Mouse (Mus musculus): ENCODE results near the gene Enpp1. TPM values are rescaled to one million over a fixed set of nuclear protein-coding genes. Genes with fewer than 3 reads are reported as not detected.

Enpp1 gene
- polyA plus RNA-seq, 1 experiment from 2014 or later = 6.0 TPM

GRCm38 (mm10) chr10:24642796-24643580 lies 69.0 kb downstream of the Enpp1 start:
- no peak overlapping the region for H3K4me2 ChIP-seq (replicated peaks)
- no peaks in the 10 kb centered on the region for H3K36me3 ChIP-seq
- H3K4me3 ChIP-seq = no peak overlapping the region
- no peaks in the 10 kb centered on the region for H3K9me3 ChIP-seq
- H3K27me3 ChIP-seq = no peaks in the 10 kb centered on the region
- no peak for ATAC-seq (ENCODE audit: low FRiP score, low read depth)
- whole genome bisulfite sequencing = 78% methylated on average over 11 of the region's 11 CpGs
- H3K9ac ChIP-seq = no peak overlapping the region
- H3K4me1 ChIP-seq = peaks cover 23% of the 10 kb centered on the region
- no peak overlapping the region for H3K27ac ChIP-seq

GRCm38 (mm10) chr10:24641416-24642140 lies 70.4 kb downstream of the Enpp1 start:
- H3K27ac ChIP-seq = no peak overlapping the region
- no peak overlapping the region for H3K4me2 ChIP-seq (replicated peaks)
- no peaks in the 10 kb centered on the region for H3K27me3 ChIP-seq
- no peak overlapping the region for H3K4me3 ChIP-seq
- 62% methylated on average over 14 of the region's 14 CpGs for WGBS
- no peaks in the 10 kb centered on the region for H3K36me3 ChIP-seq
- no peaks in the 10 kb centered on the region for H3K9me3 ChIP-seq
- no peak for ATAC-seq (ENCODE audit: low FRiP score, low read depth)
- peaks cover 24% of the 10 kb centered on the region for H3K4me1 ChIP-seq
- H3K9ac ChIP-seq = no peak overlapping the region

DNA sequence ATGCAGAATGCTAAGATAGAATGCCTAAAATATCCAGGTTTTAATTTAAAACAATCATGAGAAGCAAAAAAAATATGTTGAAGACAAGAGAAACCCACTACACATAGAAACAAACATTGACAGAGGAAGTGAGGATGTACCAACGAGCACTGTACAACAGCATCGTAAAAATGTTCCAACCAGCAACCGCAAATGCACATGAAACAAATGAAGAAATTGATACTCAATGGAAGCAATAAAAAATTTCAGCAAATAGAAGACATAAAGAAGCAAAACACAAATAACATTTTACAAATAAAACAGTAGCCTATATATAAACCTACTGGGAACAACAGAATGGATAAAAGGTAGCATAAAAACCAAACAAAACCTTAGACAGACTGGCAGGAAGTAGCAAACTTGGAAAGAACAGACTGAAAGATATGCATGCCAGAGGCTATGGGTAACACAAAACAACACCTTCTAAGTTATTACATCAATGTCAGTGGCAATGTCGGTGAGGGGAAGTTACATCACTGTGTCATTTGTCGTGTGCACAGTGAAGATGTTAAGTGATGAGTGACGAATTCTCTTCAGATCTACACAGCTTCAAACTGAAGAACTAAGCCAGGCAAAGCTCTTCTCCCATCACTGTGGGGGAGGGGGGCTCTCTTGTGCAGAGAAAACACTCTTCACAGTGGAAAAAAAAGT lies 71.6 kb downstream of the Enpp1 start:
- no peak for ATAC-seq (ENCODE audit: low FRiP score, low read depth)
- Histone ChIP-seq H3K9ac (no peak overlapping the region), H3K4me1 (peaks cover 24% of the 10 kb centered on the region), H3K27ac (no peak overlapping the region), H3K4me2 (replicated peaks) (no peak overlapping the region), H3K4me3 (no peak overlapping the region), H3K27me3 (no peaks in the 10 kb centered on the region), H3K9me3 (no peaks in the 10 kb centered on the region), H3K36me3 (no peaks in the 10 kb centered on the region)
- 76% methylated on average over 6 of the region's 6 CpGs for WGBS

- H3K36me3 ChIP-seq = no peaks in the 10 kb centered on the region
- no peaks in the 10 kb centered on the region for H3K9me3 ChIP-seq
- H3K4me1 ChIP-seq = peaks cover 24% of the 10 kb centered on the region
- no peak for ATAC-seq (ENCODE audit: low FRiP score, low read depth)
- H3K27me3 ChIP-seq = no peaks in the 10 kb centered on the region
- no peak overlapping the region for H3K9ac ChIP-seq
- WGBS = 56% methylated on average over 7 of the region's 7 CpGs
- H3K27ac ChIP-seq = no peak overlapping the region
- no peak overlapping the region for H3K4me3 ChIP-seq
- peak overlapping the region; percentile 27 for H3K4me2 ChIP-seq (replicated peaks)
Observed at GRCm38 (mm10) chr10:24639596-24639995, 72.4 kb downstream of the Enpp1 start.

- H3K4me2 ChIP-seq (replicated peaks) = no peak overlapping the region
- H3K9ac ChIP-seq = no peak overlapping the region
- H3K9me3 ChIP-seq = no peaks in the 10 kb centered on the region
- H3K27me3 ChIP-seq = no peaks in the 10 kb centered on the region
- H3K27ac ChIP-seq = no peak overlapping the region
- no peak overlapping the region for H3K4me3 ChIP-seq
- peaks cover 24% of the 10 kb centered on the region for H3K4me1 ChIP-seq
- no peaks in the 10 kb centered on the region for H3K36me3 ChIP-seq
- 42% methylated on average over 10 of the region's 10 CpGs for whole genome bisulfite sequencing
- ATAC-seq (ENCODE audit: low FRiP score, low read depth) = no peak
Observed at GRCm38 (mm10) chr10:24638306-24639070, 73.5 kb downstream of the Enpp1 start.

- H3K9me3 ChIP-seq = no peaks in the 10 kb centered on the region
- no peaks in the 10 kb centered on the region for H3K27me3 ChIP-seq
- H3K4me1 ChIP-seq = peaks cover 24% of the 10 kb centered on the region
- no peak overlapping the region for H3K4me2 ChIP-seq (replicated peaks)
- WGBS = 87% methylated on average over 2 of the region's 2 CpGs
- no peaks in the 10 kb centered on the region for H3K36me3 ChIP-seq
- H3K9ac ChIP-seq = no peak overlapping the region
- no peak for ATAC-seq (ENCODE audit: low FRiP score, low read depth)
- H3K27ac ChIP-seq = no peak overlapping the region
- no peak overlapping the region for H3K4me3 ChIP-seq
Observed at GRCm38 (mm10) chr10:24636986-24637385, 75.0 kb downstream of the Enpp1 start.

GRCm38 (mm10) chr10:24635884-24636283 lies 76.1 kb downstream of the Enpp1 start:
- ATAC-seq (ENCODE audit: low FRiP score, low read depth) = no peak
- Histone ChIP-seq H3K9ac (no peak overlapping the region), H3K36me3 (no peaks in the 10 kb centered on the region), H3K4me3 (no peak overlapping the region), H3K27me3 (no peaks in the 10 kb centered on the region), H3K9me3 (no peaks in the 10 kb centered on the region), H3K27ac (no peak overlapping the region), H3K4me1 (peaks cover 23% of the 10 kb centered on the region), H3K4me2 (replicated peaks) (no peak overlapping the region)
- 89% methylated on average over 10 of the region's 10 CpGs for WGBS

DNA sequence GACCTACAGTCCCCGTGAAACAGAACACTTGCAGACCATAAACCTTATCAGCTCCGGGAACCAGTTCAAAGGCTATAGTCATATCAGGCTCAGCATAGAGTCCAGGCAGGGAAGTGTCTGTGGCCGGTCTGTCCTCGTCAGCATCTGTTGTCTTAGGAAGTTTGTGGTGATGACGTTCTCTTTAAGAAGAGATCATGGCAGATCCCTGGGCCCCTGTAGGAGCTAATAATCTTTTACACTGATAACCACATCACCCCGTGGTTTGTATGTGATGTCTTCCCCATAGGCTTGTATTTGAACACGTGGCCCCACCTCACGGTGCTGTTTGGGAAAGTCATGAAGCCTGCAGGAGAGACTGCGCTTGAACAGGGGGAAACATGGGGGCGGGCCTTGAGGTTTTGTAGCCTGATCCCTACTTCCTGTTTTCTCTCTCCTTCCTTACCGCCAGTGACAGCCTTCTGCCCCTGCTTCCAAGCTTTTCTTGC lies 76.6 kb downstream of the Enpp1 start:
- Histone ChIP-seq H3K9me3 (no peaks in the 10 kb centered on the region), H3K9ac (no peak overlapping the region), H3K36me3 (no peaks in the 10 kb centered on the region), H3K4me1 (peaks cover 21% of the 10 kb centered on the region), H3K4me2 (replicated peaks) (no peak overlapping the region), H3K27me3 (no peaks in the 10 kb centered on the region), H3K4me3 (no peak overlapping the region), H3K27ac (no peak overlapping the region)
- 66% methylated on average over 11 of the region's 11 CpGs for WGBS
- no peak; the same call in 1 of the 2 replicates for ATAC-seq (ENCODE audit: low FRiP score, low read depth)

- Histone ChIP-seq H3K9ac (no peak overlapping the region), H3K27me3 (no peaks in the 10 kb centered on the region), H3K27ac (no peak overlapping the region), H3K4me3 (no peak overlapping the region), H3K9me3 (no peaks in the 10 kb centered on the region), H3K4me2 (replicated peaks) (no peak overlapping the region), H3K4me1 (peaks cover 14% of the 10 kb centered on the region), H3K36me3 (no peaks in the 10 kb centered on the region)
- ATAC-seq (ENCODE audit: low FRiP score, low read depth) = no peak
- 77% methylated on average over 9 of the region's 9 CpGs for WGBS
Observed at GRCm38 (mm10) chr10:24634288-24634687, 77.7 kb downstream of the Enpp1 start.

- Histone ChIP-seq H3K27me3 (no peaks in the 10 kb centered on the region), H3K4me1 (peaks cover 7% of the 10 kb centered on the region; the same call in 1 of the 2 replicates), H3K4me3 (no peak overlapping the region), H3K4me2 (replicated peaks) (no peak overlapping the region), H3K27ac (no peak overlapping the region), H3K9me3 (no peaks in the 10 kb centered on the region), H3K36me3 (no peaks in the 10 kb centered on the region), H3K9ac (no peak overlapping the region)
- 92% methylated on average over 5 of the region's 5 CpGs for WGBS
- no peak for ATAC-seq (ENCODE audit: low FRiP score, low read depth)
Observed at GRCm38 (mm10) chr10:24631122-24631521, 80.8 kb downstream of the Enpp1 start.

DNA sequence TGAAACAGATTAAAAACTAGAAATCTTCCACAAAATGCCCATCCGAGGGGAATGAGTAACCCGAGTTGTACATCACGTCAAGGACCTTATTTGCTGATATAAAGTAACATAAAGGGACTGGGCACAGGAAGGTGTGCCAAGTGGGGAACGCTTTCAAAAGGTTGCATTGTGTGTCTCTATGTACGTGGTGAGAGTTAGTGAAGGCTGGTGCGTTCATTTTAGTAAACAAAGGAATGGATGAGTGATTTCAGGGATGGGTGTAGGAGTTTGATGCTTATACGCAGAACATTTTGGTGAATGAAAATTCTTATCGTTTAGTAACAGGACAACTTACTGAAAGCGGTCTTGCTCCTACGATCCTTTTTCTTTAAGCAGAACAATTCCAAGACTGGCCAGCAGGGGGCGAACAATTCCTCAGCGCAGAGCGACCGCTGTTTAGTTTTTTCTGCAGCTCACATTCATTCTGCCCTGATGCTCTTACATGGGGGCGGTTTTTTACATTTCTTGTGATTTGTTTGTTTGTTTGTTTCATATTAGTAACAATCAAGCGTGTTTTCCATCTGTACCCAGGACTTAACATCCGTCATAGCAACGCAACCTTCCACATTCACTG lies 81.4 kb downstream of the Enpp1 start:
- Histone ChIP-seq H3K9me3 (no peaks in the 10 kb centered on the region), H3K4me3 (no peak overlapping the region), H3K4me1 (peaks cover 7% of the 10 kb centered on the region; the same call in 1 of the 2 replicates), H3K4me2 (replicated peaks) (peak overlapping the region; percentile 36; the same call in 1 of the 2 replicates), H3K27me3 (no peaks in the 10 kb centered on the region), H3K27ac (no peak overlapping the region), H3K9ac (no peak overlapping the region), H3K36me3 (no peaks in the 10 kb centered on the region)
- WGBS = 22% methylated on average over 18 of the region's 18 CpGs
- no peak; the same call in 1 of the 2 replicates for ATAC-seq (ENCODE audit: low FRiP score, low read depth)

Data from limb, embryonic 13.5 days (tissue).